ENCODE assay signal across 25 mouse cellular contexts in genomic region chr17:34978239-34978638, GRCm38 (mm10). TPM values are rescaled to one million over a fixed set of nuclear protein-coding genes. Genes with fewer than 3 reads are reported as not detected.
DNase-seq lines count a peak whose midpoint lies in the region; ATAC-seq and TF ChIP-seq lines count a peak whose summit lies in the region.
"Had no signal": no experiment of that assay in that cellular context is flagged by ENCODE, and none has a peak within 500 bp of the region (broad histone marks: within the 10 kb centered on the region; RNA-seq: fewer than 3 reads in every experiment).

No protein-coding gene starts in this region.

- no peak; the same call in 1 of the 2 replicates for TF ChIP-seq POLR2A in testis, adult 2 months (IDR thresholded peaks at IDR 0.05; ENCODE audit: control insufficient read depth, low read depth, low read length)

- no peak overlapping the region for H3K9ac ChIP-seq in heart, embryonic 11.5 days (ENCODE audit: low read depth, low read length)
- H3K9ac ChIP-seq: embryonic facial prominence, embryonic 13.5 days; embryonic facial prominence, embryonic 15.5 days had no signal

- H3K4me2 ChIP-seq in heart, embryonic 11.5 days = no peak overlapping the region
- H3K4me2 ChIP-seq: embryonic facial prominence, embryonic 13.5 days; embryonic facial prominence, embryonic 15.5 days had no signal

- no peak overlapping the region for H3K27ac ChIP-seq in heart, embryonic 11.5 days (ENCODE audit: low read depth, low read length)
- no peak overlapping the region for H3K27ac ChIP-seq in testis, adult 2 months (ENCODE audit: control insufficient read depth, insufficient read depth, low read depth, low read length)
- H3K27ac ChIP-seq: embryonic facial prominence, embryonic 13.5 days; embryonic facial prominence, embryonic 15.5 days; forebrain, embryonic 10.5 days had no signal

- H3K36me3 ChIP-seq in heart, embryonic 11.5 days (ENCODE audit: control insufficient read depth, insufficient read depth, low read length) = no peaks in the 10 kb centered on the region
- H3K36me3 ChIP-seq in testis, adult 2 months (ENCODE audit: control insufficient read depth, insufficient read depth, low read length) = no peaks in the 10 kb centered on the region
- H3K36me3 ChIP-seq: embryonic facial prominence, embryonic 15.5 days had no signal

- TF ChIP-seq CTCF in testis, adult 2 months (IDR thresholded peaks at IDR 0.05; ENCODE audit: control insufficient read depth, insufficient read depth, insufficient replicate concordance, low read depth, low read length) = no peak

- no peaks in the 10 kb centered on the region for H3K27me3 ChIP-seq in heart, embryonic 11.5 days (ENCODE audit: control insufficient read depth, insufficient read depth, low read length)
- no peaks in the 10 kb centered on the region for H3K27me3 ChIP-seq in testis, adult 2 months (ENCODE audit: control insufficient read depth, insufficient read depth, low read length)
- H3K27me3 ChIP-seq: embryonic facial prominence, embryonic 15.5 days had no signal

- 81% methylated on average over 27 of the region's 27 CpGs for WGBS in heart, embryonic 11.5 days (ENCODE audit: insufficient replicate concordance)

- ATAC-seq in heart, embryonic 11.5 days (replicated peaks; ENCODE audit: insufficient number of reproducible peaks, low FRiP score, low TSS enrichment) = no peak
- ATAC-seq: forebrain, embryonic 14.5 days; forebrain, embryonic 16.5 days had no signal

- H3K4me1 ChIP-seq in heart, embryonic 11.5 days (ENCODE audit: control insufficient read depth, insufficient read depth, low read length) = peaks cover 9% of the 10 kb centered on the region
- H3K4me1 ChIP-seq in testis, adult 2 months (ENCODE audit: control insufficient read depth, insufficient read depth, low read length) = peaks cover 17% of the 10 kb centered on the region

- no peak overlapping the region for H3K4me3 ChIP-seq in heart, embryonic 11.5 days (ENCODE audit: low read depth, low read length)
- peak overlapping the region; percentile 48 for H3K4me3 ChIP-seq in testis, adult 2 months (ENCODE audit: control insufficient read depth, low read depth, low read length)
- H3K4me3 ChIP-seq: embryonic facial prominence, embryonic 13.5 days; embryonic facial prominence, embryonic 15.5 days; erythroblast, embryonic 14.5 days; forebrain, embryonic 10.5 days had no signal

- DNase-seq in heart, adult 11 months = peak; percentile 91
- DNase-seq in kidney, adult 11 months = peak; percentile 14
- no peak for DNase-seq in kidney, postnatal 14 days
- no peak for DNase-seq in testis, postnatal 14 days (ENCODE audit: low spot score)
- DNase-seq: adrenal gland, adult 2 months; adrenal gland, postnatal 10 days; adrenal gland, postnatal 25 days; cerebellum, adult 11 months; cerebellum, adult 18-20 months; cerebellum, adult 8-10 months; cerebellum, adult 9-11 months; cerebellum, postnatal 14 days; cerebellum, postnatal 36 days; embryo, embryonic 11 days had no signal

- no peaks in the 10 kb centered on the region for H3K9me3 ChIP-seq in heart, embryonic 11.5 days (replicated peaks; ENCODE audit: control insufficient read depth, low read length)
- H3K9me3 ChIP-seq: embryonic facial prominence, embryonic 13.5 days; embryonic facial prominence, embryonic 15.5 days; forebrain, embryonic 10.5 days had no signal

RNA-seq across cellular contexts. Expression of gene Lsm2, which starts 3.4 kb away (rescaled TPM):
- polyA plus RNA-seq in heart, embryonic 11.5 days (2014; fragmentation: Nextera tagmentation; extraction: Ambion mirVana) = 162 and 169 TPM in 2 replicates
- polyA plus RNA-seq in testis, adult 2 months (2012; rRNA removed) = 480 and 579 TPM in 2 replicates

RNA-seq across cellular contexts. Expression of gene Hspa1l, which starts 5.7 kb away (rescaled TPM):
- 1.7 and 4.0 TPM in 2 replicates for polyA plus RNA-seq in heart, embryonic 11.5 days (2014; fragmentation: Nextera tagmentation; extraction: Ambion mirVana)
- 718 and 731 TPM in 2 replicates for polyA plus RNA-seq in testis, adult 2 months (2012; rRNA removed)

RNA-seq across cellular contexts. Expression of gene Hspa1a, which starts 6.3 kb away (rescaled TPM):
- 1.9 and 2.5 TPM in 2 replicates for polyA plus RNA-seq in heart, embryonic 11.5 days (2014; fragmentation: Nextera tagmentation; extraction: Ambion mirVana)
- 4.4 and 5.5 TPM in 2 replicates for polyA plus RNA-seq in testis, adult 2 months (2012; rRNA removed)

RNA-seq across cellular contexts. Expression of gene Gm20481, which starts 8.5 kb away (rescaled TPM):
- not detected in 2 replicates for polyA plus RNA-seq in heart, embryonic 11.5 days (2014; fragmentation: Nextera tagmentation; extraction: Ambion mirVana)
- not detected in 2 replicates for polyA plus RNA-seq in testis, adult 2 months (2012; rRNA removed)
- polyA plus RNA-seq: brain, embryonic 14.5 days; C2C12; embryonic facial prominence, embryonic 11.5 days; embryonic facial prominence, embryonic 13.5 days; embryonic facial prominence, embryonic 15.5 days; erythroblast, embryonic 14.5 days; forebrain, embryonic 10.5 days; forebrain, embryonic 14.5 days; forebrain, embryonic 16.5 days had no signal

RNA-seq across cellular contexts. Expression of gene Hspa1b, which starts 19.2 kb away (rescaled TPM):
- polyA plus RNA-seq in heart, embryonic 11.5 days (2014; fragmentation: Nextera tagmentation; extraction: Ambion mirVana) = 0.48 and 0.50 TPM in 2 replicates
- 2.6 and 5.2 TPM in 2 replicates for polyA plus RNA-seq in testis, adult 2 months (2012; rRNA removed)
- polyA plus RNA-seq: forebrain, embryonic 14.5 days; forebrain, embryonic 16.5 days had no signal

Comparison
In these comparisons a context has a peak if more than half of its experiments do, and no peak if none do; other contexts are left out.
1. DNase-seq: peak in heart, adult 11 months (single experiment) and kidney, adult 11 months (single experiment); none in kidney, postnatal 14 days (single experiment) and testis, postnatal 14 days (single experiment).
2. RNA of gene Hspa1l, which starts 5.7 kb away (polyA plus RNA-seq): 718 to 731 TPM in testis, adult 2 months; 1.7 to 4.0 TPM in heart, embryonic 11.5 days; every median in the first group is over 100 times any median in the second.